Mouse (Mus musculus): ENCODE measurements at regions not wholly inside any gene's neighbourhood (a gene's known extent, or its start where the extent isn't known, plus 50 kb on each side); places are given as distances from the start of the nearest gene placed in this dataset.
A peak's percentile ranks its signal among the peaks of the same experiment; 100 is the strongest.

GRCm38 (mm10) chr13:106738011-106738410 lies 198.7 kb downstream of the Ipo11 start:
- no peak for DNase-seq

- peak; percentile 34 for DNase-seq
Observed at GRCm38 (mm10) chr13:106734323-106734722, 202.4 kb downstream of the Ipo11 start.

GRCm38 (mm10) chr13:106732906-106733305 lies 203.9 kb downstream of the Ipo11 start:
- DNase-seq, result peak; percentile 52

GRCm38 (mm10) chr13:106723315-106723714 lies 213.4 kb downstream of the Ipo11 start:
- peak; percentile 25 for DNase-seq

- DNase-seq, result peak; percentile 19
Observed at GRCm38 (mm10) chr13:106721167-106721566, 215.6 kb downstream of the Ipo11 start.

GRCm38 (mm10) chr13:106715771-106716170 lies 221.0 kb downstream of the Ipo11 start:
- DNase-seq, result peak; percentile 68

- DNase-seq, result peak; percentile 31
Observed at GRCm38 (mm10) chr13:106715234-106715633, 221.5 kb downstream of the Ipo11 start.

GRCm38 (mm10) chr13:106710580-106710979 lies 226.2 kb downstream of the Ipo11 start:
- DNase-seq, result peak; percentile 36

- DNase-seq, result no peak
Observed at GRCm38 (mm10) chr13:106700376-106700775, 236.4 kb downstream of the Ipo11 start.

GRCm38 (mm10) chr13:106699957-106700356 lies 236.8 kb downstream of the Ipo11 start:
- no peak for DNase-seq

- no peak for DNase-seq
Observed at GRCm38 (mm10) chr13:106691787-106692571, 244.8 kb downstream of the Ipo11 start.

- DNase-seq, result no peak
Observed at GRCm38 (mm10) chr13:106690125-106690524, 246.6 kb downstream of the Ipo11 start.

- no peak for DNase-seq
Observed at GRCm38 (mm10) chr13:106689618-106690017, 247.1 kb downstream of the Ipo11 start.

GRCm38 (mm10) chr13:106689051-106689450 lies 247.7 kb downstream of the Ipo11 start:
- no peak for DNase-seq

- DNase-seq, result peak; percentile 90
Observed at GRCm38 (mm10) chr13:106669665-106670064, 267.1 kb downstream of the Ipo11 start.

GRCm38 (mm10) chr13:106662195-106662594 lies 274.6 kb downstream of the Ipo11 start:
- DNase-seq, result no peak

- no peak for DNase-seq
Observed at GRCm38 (mm10) chr13:106649363-106649762, 287.4 kb downstream of the Ipo11 start.

GRCm38 (mm10) chr13:106643302-106643975 lies 293.3 kb downstream of the Ipo11 start:
- no peak for DNase-seq

- DNase-seq, result peak; percentile 85
Observed at GRCm38 (mm10) chr13:106638706-106639385, 297.9 kb downstream of the Ipo11 start.

GRCm38 (mm10) chr13:106591729-106592128 lies 345.0 kb downstream of the Ipo11 start:
- DNase-seq, result no peak

- DNase-seq, result no peak
Observed at GRCm38 (mm10) chr13:106567658-106568359, 368.9 kb downstream of the Ipo11 start.

GRCm38 (mm10) chr13:106562588-106562987 lies 374.2 kb downstream of the Ipo11 start:
- DNase-seq, result peak; percentile 81

- DNase-seq, result peak; percentile 88
Observed at GRCm38 (mm10) chr13:106562161-106562560, 374.6 kb downstream of the Ipo11 start.

Measured in heart, adult 11 months (tissue).